Mouse (Mus musculus) induced T-regulatory cell, adult 2 months (primary cell): ENCODE measurements around the gene Fbln1.
"Not testable (repeated sequence)": the region's sequence is repeated elsewhere in the genome, so short reads cannot be mapped to it uniquely, and the experiment has no call there.

Experiments
- DNase-seq: peaks from one replicate; pipeline ENCODE4 v3.0.0-alpha.2; 2012; ENCODE audit warnings: low read depth

The Fbln1 gene

DNA sequence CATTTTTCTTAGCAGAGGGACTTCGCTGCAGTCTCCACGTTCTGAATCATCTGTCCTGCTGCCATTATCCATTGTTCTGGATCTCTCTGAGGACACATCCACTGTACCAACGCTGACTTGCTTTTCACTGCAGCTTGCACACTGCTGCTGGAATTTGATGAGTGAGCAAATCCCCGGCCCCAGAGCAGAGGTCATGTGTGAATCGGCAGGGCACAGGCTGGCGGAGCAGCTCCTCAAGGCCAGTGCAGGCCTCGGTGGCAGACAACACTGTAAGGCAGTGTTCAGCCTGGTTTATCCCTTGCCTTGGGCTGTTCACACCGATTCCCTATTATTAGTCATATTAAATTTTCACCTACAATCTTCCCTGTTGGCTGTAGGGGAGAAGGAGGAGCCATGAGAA, 89.8 kb downstream of the Fbln1 start:
- DNase-seq: no peak

DNA sequence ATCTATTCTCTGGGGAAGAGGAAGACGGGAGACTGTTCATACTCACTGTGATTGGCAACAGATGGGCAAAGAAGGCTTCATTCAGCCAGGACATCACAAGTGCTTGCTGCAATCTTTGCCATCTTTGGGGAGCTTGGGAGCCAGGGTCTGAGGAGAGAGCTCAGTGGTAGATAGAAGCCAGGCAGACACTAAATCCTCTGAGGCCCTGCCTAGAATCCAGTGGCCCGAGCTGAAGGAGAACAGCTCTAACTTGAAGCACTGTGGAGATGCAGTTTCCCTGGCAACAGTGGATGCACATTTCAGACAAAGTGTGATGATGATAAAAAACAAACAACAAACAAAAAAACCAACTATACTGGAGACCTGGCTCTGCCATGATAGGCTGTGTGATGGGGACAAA, 90.2 kb downstream of the Fbln1 start:
- no peak for DNase-seq

DNA sequence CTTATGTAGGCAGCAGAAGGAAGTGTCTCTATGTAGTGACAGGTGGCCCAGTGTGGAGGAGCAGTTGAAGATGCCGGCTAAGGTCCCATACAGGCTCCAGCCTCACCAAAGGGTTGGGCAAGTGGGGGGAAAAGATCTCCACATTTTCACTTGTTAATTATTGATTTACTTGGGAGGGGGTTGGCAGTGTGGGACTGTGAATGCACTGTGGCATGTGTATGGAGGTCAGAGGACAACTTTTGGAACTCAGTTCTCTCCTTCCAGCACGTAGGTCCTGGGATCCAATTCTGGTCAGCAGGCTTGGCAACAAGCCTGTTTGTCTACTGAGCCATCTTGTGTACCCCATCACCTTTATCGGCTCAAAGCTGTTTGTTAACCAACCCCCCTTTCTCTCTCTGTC, 90.8 kb downstream of the Fbln1 start:
- DNase-seq: no peak

DNA sequence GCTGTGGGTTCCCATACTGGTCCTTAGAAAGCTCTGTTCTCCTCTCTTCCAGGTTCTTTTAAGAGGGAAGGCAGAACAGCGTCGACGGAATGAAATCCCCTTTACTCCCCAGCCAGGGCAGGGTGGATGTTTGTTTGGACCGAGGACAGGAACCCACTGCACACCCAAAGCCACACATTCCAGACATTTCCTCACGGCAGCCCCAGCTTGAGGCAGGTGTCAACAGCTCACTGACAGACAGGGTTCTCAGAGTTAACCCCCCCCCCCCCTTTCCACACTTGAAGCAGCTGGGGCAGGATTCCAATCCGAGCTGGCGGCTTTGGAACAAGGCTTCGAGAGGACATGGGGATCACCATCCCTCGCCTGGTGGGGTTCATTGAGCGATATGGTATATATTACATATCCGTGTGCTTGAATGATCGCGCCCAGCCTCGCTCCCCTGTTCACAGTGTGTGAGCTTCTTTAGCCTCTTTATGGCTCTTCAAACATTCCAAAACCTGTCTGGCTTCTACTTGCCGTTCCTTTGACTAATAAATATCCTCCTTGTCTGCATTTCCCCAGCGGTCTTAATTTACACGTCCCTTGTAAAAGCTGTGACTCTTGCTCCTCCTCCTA, 92.5 kb downstream of the Fbln1 start:
- DNase-seq: no peak

DNA sequence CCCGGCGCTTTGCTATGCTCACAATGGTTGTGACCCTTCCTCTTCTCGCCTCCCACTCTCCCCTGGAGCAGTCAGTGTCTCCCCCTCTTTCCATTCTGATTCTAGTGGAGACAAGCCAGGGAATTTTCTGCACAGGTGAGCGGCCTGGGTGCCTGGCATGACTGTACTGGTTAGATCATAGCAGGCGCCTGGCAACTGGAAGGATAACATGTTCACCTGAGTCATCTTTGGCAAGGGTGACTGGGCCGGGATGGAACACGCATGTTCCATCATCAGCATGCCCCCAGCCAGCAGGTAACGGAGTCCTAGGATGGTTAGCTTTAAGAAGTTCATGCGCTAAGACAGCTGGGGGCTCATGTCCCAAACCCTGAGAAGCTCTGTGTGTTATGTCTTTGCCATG, 93.2 kb downstream of the Fbln1 start:
- DNase-seq: no peak

DNA sequence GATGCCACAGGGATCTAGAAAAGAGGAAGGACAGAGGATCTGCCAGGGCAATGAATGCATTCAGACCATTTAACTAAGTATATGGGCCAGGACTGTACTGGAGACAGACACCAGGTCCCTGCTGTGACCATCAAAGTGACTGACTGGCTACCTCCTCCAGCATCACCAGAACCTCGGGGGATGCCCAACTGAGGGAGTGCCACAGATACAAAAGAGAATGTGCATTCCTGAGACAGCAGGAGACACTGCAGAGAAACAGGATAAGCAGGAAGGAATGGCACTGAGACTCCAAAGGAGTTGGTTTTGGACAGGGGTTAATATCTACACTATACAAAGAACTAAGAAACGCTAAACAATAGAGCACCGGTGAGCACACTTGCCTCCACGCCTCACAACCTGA, 97.5 kb downstream of the Fbln1 start:
- DNase-seq: no peak

DNA sequence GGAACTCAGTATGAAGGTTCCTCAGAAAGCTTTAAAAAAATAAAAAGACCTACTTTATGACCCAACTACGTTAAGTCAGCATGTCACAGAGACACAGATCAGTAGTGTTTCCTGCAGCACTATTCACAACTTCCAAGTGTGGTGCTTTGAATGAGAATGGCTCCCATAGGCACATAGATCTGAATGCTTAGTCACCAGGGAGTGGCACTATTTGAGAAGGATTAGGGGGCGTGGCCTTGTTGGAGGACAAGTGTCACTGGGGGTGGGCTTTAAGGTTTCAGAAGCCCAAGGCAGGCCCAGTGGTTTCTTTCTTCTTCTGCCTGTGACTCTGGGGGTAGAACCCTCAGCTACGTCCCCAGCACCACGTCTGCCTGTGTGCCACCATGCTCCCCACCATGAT, 98.2 kb downstream of the Fbln1 start:
- no peak for DNase-seq

DNA sequence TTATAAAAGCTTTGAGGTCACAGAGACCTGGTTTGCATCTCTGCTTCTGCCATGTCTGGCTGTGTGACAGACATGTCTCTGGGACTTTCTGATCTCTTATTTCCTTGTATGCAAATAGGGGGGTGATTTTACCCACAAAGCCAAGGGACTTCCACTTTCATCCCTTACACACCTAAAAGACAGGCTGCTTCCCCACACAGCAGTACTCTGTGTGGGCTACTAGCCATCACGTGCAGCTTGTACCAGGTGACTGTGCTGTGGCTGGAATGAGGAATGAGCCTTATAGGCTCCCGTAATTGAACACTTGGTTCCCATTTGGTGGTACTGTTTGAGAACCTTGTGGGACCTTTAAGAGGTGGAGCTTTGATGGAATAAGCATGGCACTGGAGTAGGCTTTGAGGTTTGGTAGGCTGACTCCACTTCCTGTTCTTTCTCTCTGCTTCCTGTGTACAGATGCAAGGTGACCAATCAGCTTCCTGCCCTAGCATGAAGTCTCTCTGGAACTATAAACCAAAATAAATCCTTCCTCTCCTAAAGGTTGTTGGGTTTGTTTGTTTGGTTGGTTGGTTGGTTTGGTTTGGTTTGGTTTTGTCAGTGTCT, 101.4 kb downstream of the Fbln1 start:
- DNase-seq: no peak

DNA sequence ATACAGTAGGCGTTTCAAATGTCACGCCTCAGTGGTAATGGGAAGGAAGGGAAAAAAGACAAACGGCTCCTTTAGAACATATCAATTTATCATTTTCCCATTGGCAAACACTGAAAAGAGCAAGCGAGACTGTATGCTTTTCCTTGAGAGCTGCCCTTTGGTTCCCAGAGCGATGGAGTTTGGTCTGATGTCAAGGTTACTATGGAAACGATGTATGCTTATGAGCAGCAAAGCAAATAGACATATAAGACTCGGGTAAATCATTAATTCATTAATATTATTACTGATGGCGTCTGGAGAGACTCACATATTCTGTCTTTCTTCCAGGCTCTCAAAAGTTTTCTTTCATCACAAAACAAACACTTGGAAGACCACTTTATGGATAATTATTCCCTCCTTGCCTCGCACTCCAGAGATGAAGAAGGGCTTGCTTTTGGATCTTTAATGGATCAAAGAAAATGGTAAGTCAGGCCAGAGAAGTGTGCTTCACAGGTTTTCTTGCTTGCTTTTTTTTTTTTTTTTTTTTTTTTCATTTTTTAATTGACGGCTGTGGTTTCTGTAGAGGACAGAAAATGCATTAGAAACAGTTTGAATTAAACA, 105.4 kb downstream of the Fbln1 start:
- DNase-seq: no peak

DNA sequence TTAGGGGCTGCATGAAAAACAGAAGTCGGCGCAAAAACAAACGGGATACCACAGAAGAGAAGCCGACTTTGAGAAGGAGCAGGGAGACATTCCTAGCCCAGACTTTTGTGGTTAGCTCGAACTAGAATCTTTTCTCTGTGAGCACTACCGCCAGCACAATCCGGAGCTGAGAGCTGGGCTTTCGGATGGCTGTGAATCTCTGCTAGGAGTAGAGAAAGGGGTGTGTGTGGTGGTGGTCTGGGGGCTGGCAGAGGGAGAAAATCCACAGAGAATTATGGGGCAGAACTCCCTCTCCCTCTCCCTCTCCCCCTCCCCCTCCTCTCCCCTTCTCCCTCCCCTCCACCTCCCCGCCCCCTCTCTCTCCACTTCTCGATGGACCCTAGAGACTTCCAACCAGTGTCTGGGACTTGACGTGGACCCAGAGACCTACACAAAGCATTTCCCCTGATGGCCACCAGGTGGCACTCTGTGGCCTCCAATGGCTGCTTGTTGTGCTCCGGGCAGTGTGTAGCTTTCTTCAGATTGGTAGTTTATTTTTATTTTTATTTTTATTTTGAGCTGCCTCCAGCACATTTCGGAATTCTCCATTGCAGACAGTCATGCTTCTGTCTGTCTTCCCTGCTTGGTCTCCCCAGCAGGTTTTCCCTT, 109.8 kb downstream of the Fbln1 start:
- DNase-seq: peak; percentile 72

DNA sequence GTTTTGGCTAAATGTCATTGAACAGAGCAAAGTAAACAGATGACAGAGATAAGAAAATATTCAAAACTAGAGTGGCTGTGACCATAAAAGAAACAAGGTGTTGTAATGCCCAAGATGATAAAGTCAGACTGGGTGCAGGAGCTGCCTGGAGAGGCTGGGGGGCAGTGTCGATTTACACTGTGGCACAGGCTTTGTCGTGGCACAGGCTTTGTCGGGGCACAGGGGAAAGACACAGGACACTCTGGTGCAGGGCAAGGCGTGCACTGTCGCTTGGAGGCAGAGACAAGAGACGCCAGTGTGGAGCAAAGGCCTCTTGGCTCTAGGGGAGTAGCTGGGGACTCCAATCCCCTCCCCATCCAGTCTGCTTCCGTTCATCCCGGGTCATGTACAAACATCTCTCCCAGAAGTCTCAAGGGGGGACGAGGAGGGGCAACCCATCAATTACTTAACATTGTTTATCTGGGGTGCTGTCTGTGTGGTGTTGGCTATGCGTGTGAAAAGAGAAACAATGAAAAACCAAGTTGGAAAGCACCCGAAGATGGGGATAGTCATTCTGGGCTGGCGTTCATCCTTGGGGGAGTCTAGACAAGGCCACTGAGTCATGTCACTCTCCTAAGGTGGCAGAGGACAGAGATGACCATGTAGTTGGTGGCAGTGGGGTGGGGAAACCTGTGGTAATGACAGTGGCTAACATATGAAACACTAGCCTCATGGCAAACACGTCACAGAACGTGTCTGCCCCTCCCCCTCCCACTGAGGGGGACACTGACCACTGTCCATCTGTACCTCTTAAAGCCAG, 110.8 kb downstream of the Fbln1 start:
- DNase-seq: no peak

DNA sequence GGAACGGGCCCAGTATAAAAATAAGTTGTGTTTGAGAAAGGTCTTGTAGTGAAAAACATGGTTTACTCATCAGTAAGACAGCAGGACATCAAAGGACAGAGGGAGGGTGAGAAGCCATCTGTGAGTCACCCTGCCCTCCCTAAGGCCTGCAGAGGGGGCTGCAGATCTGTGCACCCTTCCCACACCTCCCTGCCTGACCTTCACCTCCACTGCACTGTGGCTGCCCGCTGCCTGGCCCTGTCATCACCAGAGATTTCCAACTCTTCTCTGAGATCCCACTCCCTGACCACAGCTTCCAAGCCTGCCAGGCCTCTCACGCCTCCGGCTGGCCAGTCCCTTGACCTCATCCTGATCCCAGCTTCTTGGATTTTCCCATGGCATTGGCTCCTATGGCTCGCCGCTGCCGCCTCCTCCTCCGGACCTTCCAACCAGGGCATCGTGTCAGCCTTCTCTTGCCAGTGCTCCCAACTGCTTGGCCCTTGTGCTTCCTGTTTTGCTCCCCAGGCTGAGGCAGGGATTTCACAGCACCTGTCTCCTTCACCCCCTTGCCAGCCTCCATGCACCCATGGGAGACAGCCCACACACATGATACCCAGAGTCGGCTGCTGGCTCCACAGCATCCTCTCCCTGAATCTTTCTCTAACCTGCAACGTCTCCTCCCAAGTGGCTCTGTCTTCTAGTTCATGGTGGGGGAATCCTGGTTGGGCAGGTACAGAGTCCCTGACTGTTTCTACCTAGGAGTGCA, 114.3 kb downstream of the Fbln1 start:
- no peak for DNase-seq

DNA sequence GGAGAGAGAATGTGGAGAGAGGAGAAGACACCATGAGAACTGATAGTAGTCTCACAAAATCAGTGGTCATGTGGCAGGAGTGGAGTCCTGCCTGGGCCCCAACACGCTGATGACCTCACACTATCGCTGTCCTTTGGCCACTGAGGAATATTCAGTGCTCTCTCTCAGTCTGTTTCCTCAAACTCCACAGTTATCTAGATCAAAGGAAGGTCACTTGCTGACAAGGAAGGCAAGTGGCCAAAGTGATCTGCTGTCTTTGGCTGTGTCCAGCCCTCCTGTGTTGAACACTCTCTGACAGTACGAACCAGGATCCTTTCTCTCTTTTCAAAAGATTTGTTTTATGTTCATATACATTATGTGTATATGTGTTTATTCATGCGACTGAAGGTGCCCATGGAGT, 117.5 kb downstream of the Fbln1 start:
- DNase-seq: no peak

DNA sequence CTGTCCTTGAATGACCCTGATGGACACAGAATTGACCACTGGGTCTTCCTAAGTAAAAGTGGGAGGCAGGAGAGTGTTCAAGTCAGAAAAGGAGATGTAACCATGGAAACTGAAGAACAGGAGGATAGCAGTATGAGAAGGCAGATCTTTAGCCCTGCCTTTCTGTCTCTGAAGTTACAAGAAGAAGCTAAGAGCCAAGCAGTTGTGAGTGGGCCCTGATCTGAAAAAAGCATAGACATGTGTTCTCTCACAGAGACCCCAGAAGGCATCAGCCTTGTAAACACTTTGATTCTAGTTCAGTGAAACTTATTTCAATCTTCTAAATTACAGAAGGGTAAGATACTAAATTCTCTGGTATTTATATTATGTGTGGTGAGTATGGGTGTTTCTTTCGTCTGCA, 118.7 kb downstream of the Fbln1 start:
- DNase-seq: no peak

DNA sequence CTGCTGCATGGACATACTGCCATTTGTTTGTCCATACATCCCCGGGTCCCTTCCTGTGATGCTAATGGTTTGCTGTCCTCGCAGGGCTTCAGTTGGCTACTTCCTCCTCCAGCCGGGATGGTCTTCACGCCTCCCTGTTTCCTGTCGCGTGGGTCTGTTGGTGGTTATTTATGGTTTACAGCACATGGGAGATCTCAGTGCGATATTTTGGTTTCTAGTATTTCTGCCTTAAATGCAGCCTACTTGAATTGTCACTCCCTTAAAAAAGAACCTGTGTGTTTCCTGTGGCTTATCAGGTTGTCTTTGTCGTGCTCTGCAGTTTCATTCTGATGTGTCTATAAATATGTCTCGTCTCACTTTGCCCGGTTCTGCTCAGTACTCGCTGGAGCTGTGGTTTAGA, 122.1 kb downstream of the Fbln1 start:
- DNase-seq: peak; percentile 62

DNA sequence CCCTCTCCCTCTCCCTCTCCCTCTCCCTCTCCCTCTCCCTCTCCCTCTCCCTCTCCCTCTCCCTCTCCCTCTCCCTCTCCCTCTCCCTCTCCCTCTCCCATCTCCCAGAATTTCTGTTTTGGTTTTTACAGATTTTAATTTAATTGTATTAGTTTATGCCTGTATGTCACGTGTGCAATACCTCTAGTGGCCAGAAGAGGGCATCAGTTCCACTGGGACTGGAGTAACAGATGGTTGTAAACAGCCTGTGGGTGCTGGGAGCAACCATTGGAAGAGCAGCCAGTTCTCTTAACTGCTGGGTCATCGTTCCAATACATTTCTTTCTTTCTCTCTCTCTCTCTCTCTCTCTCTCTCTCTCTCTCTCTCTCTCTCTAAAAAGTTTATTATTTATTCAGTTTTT, 122.7 kb downstream of the Fbln1 start:
- peak; percentile 51 for DNase-seq

DNA sequence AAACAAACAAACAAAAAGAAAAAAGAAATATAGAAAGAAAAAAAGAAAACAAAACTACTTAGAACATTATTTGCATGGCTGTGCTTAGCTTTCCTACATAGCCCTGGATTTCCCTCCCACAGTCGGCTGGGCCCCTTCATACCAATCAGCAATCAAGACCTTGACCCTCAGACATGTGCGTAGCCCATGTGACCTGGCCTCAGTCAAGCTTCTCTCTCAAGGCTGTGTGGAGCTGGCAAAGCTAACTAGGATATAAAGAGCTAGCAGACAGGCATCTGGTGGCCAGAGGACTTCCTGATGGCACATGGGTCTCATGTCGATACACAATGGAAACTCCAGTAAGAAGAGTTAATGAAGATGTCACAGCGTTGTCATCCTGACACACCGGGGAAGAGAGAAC, 123.3 kb downstream of the Fbln1 start:
- DNase-seq: no peak

DNA sequence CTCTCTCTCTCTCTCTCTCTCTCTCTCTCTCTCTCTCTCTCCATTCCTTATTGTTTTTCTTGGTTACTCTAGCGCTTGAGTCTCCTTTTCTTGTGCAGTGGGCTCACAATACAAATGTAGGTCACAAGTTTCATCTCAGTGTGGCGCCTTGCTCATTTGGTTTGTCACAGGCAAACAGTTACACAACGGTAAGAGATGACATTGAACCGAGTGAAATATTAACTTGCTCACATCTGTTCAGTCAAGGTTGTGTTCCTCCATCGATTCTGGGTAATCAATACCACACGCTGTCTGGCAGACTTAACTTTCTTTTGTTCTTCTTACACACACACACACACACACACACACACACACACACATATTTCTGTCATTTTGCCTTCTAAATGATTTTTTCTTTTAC, 124.3 kb downstream of the Fbln1 start:
- no peak for DNase-seq

DNA sequence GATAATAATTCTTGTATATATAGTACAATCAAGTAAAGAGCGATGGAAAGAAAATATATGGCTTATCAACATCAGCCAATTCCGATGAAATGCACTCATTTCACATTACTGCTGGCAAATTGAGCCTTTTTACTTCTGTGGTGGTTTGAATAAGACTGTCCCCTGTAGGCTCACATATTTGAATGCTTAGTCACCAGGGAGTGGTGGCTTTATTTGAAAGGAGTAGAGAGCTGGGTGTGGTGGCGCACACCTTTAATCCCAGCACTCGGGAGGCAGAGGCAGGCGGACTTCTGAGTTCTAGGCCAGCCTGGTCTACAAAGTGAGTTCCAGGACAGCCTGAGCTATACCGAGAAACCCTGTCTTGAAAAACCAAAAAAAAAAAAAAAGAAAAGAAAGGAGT, 127.8 kb downstream of the Fbln1 start:
- DNase-seq: not testable (repeated sequence)

DNA sequence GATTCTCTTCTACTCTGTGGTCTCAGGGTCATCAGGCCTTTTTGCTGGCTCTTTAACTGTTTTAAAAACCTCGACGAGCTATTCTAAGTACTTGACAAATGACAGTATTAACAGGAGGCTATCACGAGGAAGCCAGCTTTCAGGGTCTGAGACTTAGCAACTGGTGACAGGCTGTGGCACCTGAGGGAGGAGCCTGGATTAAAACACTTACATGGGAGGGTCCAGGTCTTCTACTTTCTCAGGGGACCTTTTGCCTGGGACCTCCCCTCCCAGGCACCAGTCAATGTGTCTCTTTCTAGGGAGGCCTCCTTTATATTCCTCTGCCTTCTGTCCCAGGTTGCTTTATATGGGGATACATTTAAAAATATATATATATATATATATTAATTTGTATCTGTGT, 128.5 kb downstream of the Fbln1 start:
- DNase-seq: no peak

DNA sequence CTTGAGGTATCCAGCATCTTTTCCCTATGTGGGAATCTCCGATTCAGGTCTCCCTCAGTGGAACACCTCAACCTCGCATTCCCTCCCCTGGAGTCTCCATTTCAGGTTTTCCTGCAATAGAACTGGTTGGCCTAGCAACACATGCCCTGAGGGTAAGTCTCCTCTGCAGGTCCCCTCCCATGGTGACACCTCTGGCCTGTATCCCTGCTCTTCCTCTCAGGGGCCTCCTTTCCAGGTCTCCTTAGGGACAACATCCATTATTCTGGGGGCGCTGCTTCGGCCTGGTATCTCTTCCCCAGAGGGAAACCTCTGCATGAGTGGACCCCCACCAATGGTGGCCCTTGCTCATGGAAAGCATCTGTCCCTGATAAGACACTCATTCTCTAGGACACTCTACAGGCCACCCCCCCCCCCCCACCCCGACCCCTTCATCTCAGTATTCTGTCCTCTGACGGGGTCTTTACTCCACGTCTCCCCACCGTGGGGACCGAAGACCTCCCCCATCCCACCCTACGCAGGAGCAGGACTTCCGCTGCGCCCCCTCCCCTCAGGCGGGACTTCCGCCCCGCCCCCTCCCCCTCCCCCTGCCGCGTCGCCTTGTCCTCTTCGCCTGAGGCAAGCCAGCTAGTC, 130.0 kb downstream of the Fbln1 start, which contains the start of gene Atxn10:
Gene Atxn10 (plus strand): TSS at position 575 of the 630 bp plus-strand sequence.
- peak; percentile 27 for DNase-seq
